Mouse (Mus musculus) lung, postnatal 36 days (tissue): ENCODE data around the gene Fhit.

ENCODE experiments used
- DNase-seq: peaks from one replicate; pipeline ENCODE4 v3.0.0; 2022; ENCODE audit warnings: mixed read lengths

Fhit gene

GRCm38 (mm10) chr14:10345905-10346304 is 815.9 kb downstream of the Fhit start:
- DNase-seq = no peak

- DNase-seq = no peak
Observed at GRCm38 (mm10) chr14:10344064-10344463, 817.8 kb downstream of the Fhit start.

- DNase-seq = no peak
Observed at GRCm38 (mm10) chr14:10316764-10317163, 845.1 kb downstream of the Fhit start.

GRCm38 (mm10) chr14:10312190-10312589 is 849.6 kb downstream of the Fhit start:
- no peak for DNase-seq

- no peak for DNase-seq
Observed at GRCm38 (mm10) chr14:10305286-10305685, 856.5 kb downstream of the Fhit start.

GRCm38 (mm10) chr14:10301497-10301896 is 860.3 kb downstream of the Fhit start:
- no peak for DNase-seq

- DNase-seq = no peak
Observed at GRCm38 (mm10) chr14:10300914-10301313, 860.9 kb downstream of the Fhit start.

- DNase-seq = no peak
Observed at GRCm38 (mm10) chr14:10299030-10299429, 862.8 kb downstream of the Fhit start.

GRCm38 (mm10) chr14:10289043-10289442 is 872.8 kb downstream of the Fhit start:
- DNase-seq = no peak

- DNase-seq = no peak
Observed at GRCm38 (mm10) chr14:10286027-10286426, 875.8 kb downstream of the Fhit start.

GRCm38 (mm10) chr14:10228708-10229107 is 933.1 kb downstream of the Fhit start:
- no peak for DNase-seq

GRCm38 (mm10) chr14:10221847-10222246 is 940.0 kb downstream of the Fhit start:
- no peak for DNase-seq

GRCm38 (mm10) chr14:10213216-10213615 is 948.6 kb downstream of the Fhit start:
- DNase-seq = no peak

- no peak for DNase-seq
Observed at GRCm38 (mm10) chr14:10211184-10211583, 950.7 kb downstream of the Fhit start.

GRCm38 (mm10) chr14:10209007-10209406 is 952.8 kb downstream of the Fhit start:
- DNase-seq = peak; percentile 7

- no peak for DNase-seq
Observed at GRCm38 (mm10) chr14:10205699-10206098, 956.1 kb downstream of the Fhit start.

- DNase-seq = no peak
Observed at GRCm38 (mm10) chr14:10205290-10205689, 956.5 kb downstream of the Fhit start.

GRCm38 (mm10) chr14:10194130-10194529 is 967.7 kb downstream of the Fhit start:
- DNase-seq = no peak

GRCm38 (mm10) chr14:10171761-10172160 is 990.1 kb downstream of the Fhit start:
- DNase-seq = no peak

GRCm38 (mm10) chr14:10166641-10167429 is 995.0 kb downstream of the Fhit start:
- DNase-seq = no peak

- no peak for DNase-seq
Observed at GRCm38 (mm10) chr14:10149872-10150271, 1012.0 kb downstream of the Fhit start.

- no peak for DNase-seq
Observed at GRCm38 (mm10) chr14:10139311-10139710, 1022.5 kb downstream of the Fhit start.

- DNase-seq = no peak
Observed at GRCm38 (mm10) chr14:10133873-10134272, 1028.0 kb downstream of the Fhit start.

GRCm38 (mm10) chr14:10129675-10130074 is 1032.2 kb downstream of the Fhit start:
- peak; percentile 2 for DNase-seq

GRCm38 (mm10) chr14:10129088-10129487 is 1032.7 kb downstream of the Fhit start:
- no peak for DNase-seq
